9 mouse cellular contexts compared by ENCODE assay signal in the genomic region with DNA sequence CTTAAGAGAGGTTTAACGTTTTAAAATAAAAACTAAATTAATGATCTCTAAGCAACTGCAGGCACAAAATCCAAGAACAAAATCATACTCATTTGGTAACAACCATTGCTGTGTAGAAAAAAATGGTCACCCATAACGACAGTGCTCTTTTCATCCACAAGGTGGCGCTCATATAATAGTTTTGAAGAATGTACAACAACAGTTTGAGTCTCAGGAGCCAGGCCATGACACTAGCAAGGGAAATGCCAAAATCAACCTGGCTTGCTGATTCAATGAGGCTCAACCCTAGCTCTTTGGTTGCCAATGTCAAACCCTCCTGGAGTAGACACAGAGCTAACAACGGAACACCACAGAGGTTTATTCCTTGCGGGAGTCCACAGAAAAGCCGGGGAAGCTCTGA. TPM values are rescaled to one million over a fixed set of nuclear protein-coding genes. Genes with fewer than 3 reads are reported as not detected.
DNase-seq lines count a peak whose midpoint lies in the region; ATAC-seq lines count a peak whose summit lies in the region.
"Had no signal": no experiment of that assay in that cellular context is flagged by ENCODE, and none has a peak within 500 bp of the region (broad histone marks: within the 10 kb centered on the region; RNA-seq: fewer than 3 reads in every experiment).

No protein-coding gene starts in this region.

- peaks cover 8% of the 10 kb centered on the region for H3K36me3 ChIP-seq in limb, embryonic 10.5 days
- no peaks in the 10 kb centered on the region for H3K36me3 ChIP-seq in neural tube, embryonic 14.5 days (ENCODE audit: control insufficient read depth, insufficient read depth, low read length)

- ATAC-seq in neural tube, embryonic 14.5 days (ENCODE audit: low read depth), result peak; percentile 49; the same call in 1 of the 2 replicates

- no peak overlapping the region for H3K27ac ChIP-seq in limb, embryonic 10.5 days
- no peak overlapping the region for H3K27ac ChIP-seq in neural tube, embryonic 14.5 days (ENCODE audit: low read depth, low read length)

- no peak overlapping the region for H3K4me2 ChIP-seq in neural tube, embryonic 14.5 days (ENCODE audit: low read depth, low read length)

- no peak overlapping the region for H3K4me3 ChIP-seq in limb, embryonic 10.5 days
- H3K4me3 ChIP-seq in neural tube, embryonic 14.5 days (ENCODE audit: low read depth, low read length), result no peak overlapping the region
- H3K4me3 ChIP-seq: erythroblast, embryonic 14.5 days had no signal

- peak; percentile 41 for DNase-seq in ovary, postnatal 10 days (ENCODE audit: low spot score)
- no peak for DNase-seq in ovary, adult 18-20 months (ENCODE audit: low spot score)
- peak; percentile 58 for DNase-seq in c-Kit-positive CD71-positive TER-119-negative erythroid progenitor cells, embryonic 14.5 days (ENCODE audit: low read depth)
- peak; percentile 42 to 91 for DNase-seq in frontal cortex, adult 2 months (ENCODE audit: extremely low spot score in 1 of 2, low spot score in 1 of 2)
- peak; percentile 64 for DNase-seq in hindlimb bud, embryonic 11.5 days (ENCODE audit: extremely low spot score, low read depth, low spot score)
- DNase-seq in limb, embryonic 10.5 days (ENCODE audit: low spot score), result peak; percentile 66
- peak; percentile 73 for DNase-seq in urinary bladder, postnatal 25 days (ENCODE audit: low spot score)

- H3K9me3 ChIP-seq in limb, embryonic 10.5 days (replicated peaks), result no peaks in the 10 kb centered on the region
- no peaks in the 10 kb centered on the region for H3K9me3 ChIP-seq in neural tube, embryonic 14.5 days (ENCODE audit: control insufficient read depth, low read length)

- H3K4me1 ChIP-seq in limb, embryonic 10.5 days, result peaks cover 4% of the 10 kb centered on the region; the same call in 1 of the 2 replicates
- H3K4me1 ChIP-seq in neural tube, embryonic 14.5 days (ENCODE audit: control insufficient read depth, insufficient read depth, low read length), result no peaks in the 10 kb centered on the region

- no peak overlapping the region for H3K9ac ChIP-seq in neural tube, embryonic 14.5 days (replicated peaks; ENCODE audit: low read depth, low read length)

- H3K27me3 ChIP-seq in limb, embryonic 10.5 days (ENCODE audit: low read depth, poor library complexity, severe bottlenecking), result no peaks in the 10 kb centered on the region
- no peaks in the 10 kb centered on the region for H3K27me3 ChIP-seq in neural tube, embryonic 14.5 days (ENCODE audit: control insufficient read depth, insufficient read depth, low read length)

- 34% methylated on average over 6 of the region's 6 CpGs for WGBS in limb, embryonic 10.5 days
- 34% methylated on average over 6 of the region's 6 CpGs for WGBS in neural tube, embryonic 14.5 days

RNA-seq across cellular contexts. Expression of a gene that starts 54.0 kb away (rescaled TPM):
- polyA plus RNA-seq in frontal cortex, adult 2 months (2012; rRNA removed), result 0.71 and 0.74 TPM in 2 replicates
- polyA plus RNA-seq in limb, embryonic 10.5 days (2016; fragmentation: Nextera tagmentation; extraction: Ambion mirVana), result 4.7 and 5.8 TPM in 2 replicates
- 2.4 and 4.2 TPM in 2 replicates for polyA plus RNA-seq in neural tube, embryonic 14.5 days (2014; fragmentation: Nextera tagmentation; extraction: Ambion mirVana)
- polyA plus RNA-seq: erythroblast, embryonic 14.5 days had no signal
